Mouse (Mus musculus): ENCODE measurements around the gene Ctdnep1.
"Not testable (repeated sequence)": the region's sequence is repeated elsewhere in the genome, so short reads cannot be mapped to it uniquely, and the experiment has no call there.

The Ctdnep1 gene

DNA sequence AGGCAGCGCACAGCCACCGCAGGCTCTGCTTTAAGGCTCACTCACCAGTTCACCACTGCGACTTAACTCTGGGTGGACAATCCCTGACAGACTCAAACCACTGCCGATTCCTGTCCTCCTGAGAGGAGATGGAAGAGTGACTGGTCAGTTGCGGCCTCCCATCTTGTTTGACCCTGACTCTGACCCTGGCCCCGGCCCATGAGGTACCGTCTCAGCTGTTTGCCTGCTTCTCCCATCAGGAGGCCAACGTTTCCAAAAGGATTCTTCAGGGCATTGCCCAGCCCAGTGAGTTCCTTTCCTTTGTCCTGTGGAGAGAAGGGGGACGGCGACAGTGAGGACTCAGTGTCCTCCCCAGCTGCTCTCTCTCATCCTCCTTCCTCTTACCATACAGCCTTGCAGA lies 30.0 kb downstream of the Ctdnep1 start:
- no peak for DNase-seq (ENCODE audit: low read depth, low spot score)

DNA sequence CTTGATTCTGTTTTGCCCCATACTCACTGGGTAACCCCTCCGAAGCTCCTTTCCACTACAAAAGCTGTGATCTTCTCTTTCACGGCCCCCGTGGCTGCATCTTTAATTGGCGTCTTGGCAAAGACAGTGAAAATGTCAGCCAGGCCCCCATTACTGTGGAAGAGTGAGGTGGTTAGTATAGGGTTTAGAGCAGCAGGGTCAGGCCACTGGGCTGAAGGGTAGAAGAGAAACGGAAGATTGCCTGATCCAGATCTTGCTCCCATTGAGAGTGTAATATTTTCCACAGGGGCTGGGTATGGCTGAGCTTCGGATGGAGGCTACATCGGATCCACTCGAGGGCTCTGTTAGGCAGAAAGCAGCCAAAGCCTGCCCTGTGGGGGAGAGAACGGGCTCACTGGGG lies 32.0 kb downstream of the Ctdnep1 start:
- no peak for DNase-seq (ENCODE audit: low read depth, low spot score)

DNA sequence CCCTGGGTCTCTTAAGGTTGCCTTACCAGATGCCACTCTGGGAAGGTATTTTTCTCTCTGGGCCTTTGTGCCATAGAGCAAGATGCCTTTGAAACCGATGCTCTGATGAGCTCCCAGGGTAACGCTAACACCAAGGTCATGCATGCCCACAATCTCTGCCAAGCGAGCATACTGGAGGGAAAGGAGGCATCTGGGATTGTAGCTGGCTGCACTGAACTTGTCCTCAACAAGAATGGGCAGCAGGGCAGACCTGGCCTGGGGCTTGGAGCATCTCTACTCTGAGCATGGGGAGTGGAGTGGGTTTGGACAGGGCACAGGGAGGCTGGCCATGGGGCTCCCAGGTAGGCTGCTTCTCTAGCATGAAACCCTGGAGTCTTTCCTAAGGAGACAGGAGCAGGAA lies 32.5 kb downstream of the Ctdnep1 start:
- DNase-seq (ENCODE audit: low read depth, low spot score): no peak

DNA sequence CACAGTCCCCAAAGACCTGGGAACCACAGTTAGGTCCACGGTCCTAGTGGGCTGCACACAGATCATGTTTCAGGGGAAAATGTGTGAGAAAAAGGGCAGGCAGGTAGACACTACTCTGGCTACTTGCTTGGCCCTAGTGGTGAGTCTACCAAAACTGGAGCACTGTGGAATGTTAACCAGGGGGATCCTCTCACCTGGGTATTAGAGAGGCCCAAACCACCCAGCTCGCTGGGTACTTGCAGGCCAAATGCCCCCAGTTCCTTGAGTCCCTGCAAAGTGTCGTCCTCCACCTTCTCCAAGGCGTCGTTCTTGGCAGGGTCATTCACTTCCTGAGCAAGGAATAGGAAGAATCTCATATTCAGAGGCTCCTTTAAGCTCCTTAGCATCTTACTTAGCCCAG lies 33.1 kb downstream of the Ctdnep1 start:
- no peak for DNase-seq (ENCODE audit: low read depth, low spot score)

DNA sequence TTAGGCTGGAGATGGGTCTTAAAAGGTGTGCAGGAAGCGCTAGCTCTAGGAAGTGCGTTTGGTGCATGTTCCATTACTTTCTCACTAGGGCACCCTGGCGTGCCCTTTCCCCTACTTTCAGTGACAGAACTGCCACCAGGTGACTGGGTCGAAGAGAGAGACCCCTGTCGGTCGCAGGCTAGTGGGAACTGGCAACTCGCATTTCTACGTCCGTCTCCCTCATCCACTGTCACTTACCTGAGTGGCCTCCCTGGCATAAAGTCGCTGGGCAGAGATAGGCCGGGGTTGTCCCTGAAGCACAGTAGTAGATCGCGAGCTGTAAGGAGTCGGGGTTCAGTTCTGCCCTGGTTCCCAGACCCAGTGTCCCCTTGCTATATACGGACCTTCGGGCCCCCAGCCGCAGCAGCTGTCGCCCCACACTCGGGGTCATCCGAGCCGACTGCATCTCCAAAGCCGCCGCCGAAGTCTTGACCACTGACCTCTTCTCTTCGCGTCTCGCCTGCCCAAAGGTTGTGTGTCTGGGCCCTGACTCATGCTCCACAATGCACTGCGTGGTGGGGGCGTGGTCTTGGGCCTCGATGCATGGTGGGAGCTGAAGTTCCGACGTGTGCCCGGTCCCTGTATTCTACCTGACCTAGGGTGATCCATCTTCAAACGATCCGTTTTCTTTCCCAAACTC lies 34.1 kb downstream of the Ctdnep1 start, which contains the start of gene Acadvl:
Gene Acadvl (minus strand): TSS at position 532 of the 679 bp plus-strand sequence.
- peak; percentile 80 for DNase-seq (ENCODE audit: low read depth, low spot score)

DNA sequence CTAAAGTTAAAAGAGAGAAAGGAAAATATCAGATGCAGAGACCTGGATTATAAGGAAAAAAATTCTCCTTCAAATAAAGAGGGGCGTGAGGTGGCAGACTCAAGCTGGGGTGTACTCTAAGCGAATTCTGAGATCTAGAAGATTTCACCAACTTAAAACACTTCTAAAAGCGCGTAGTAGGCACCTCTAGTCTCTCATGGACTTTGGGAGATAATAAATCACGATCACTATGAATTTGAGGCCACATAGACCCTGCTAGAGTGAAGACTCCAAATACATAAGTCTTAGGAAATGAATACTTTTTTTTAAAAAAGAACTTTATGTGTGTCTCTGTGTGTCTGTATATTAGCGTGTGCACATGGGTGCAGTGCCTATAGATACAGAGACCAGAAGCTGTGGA lies 34.7 kb downstream of the Ctdnep1 start:
- DNase-seq (ENCODE audit: low read depth, low spot score): no peak

DNA sequence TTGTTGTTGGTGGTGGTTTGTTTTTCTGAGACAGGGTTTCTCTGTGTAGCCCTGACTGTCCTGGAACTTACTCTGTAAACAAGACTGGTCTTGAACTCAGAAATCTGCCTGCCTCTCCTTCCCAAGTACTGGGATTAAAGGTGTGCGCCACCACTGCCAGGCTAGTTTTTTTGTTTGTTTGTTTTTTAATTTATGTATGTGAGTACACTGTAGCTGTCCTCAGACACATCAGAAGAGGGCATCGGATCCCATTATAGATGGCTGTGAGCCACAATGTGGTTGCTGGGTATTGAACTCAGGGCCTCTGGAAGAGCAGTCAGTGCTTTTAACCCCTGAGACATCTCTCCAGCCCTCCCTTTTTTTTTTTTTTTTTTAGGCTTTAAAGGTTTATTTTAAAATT lies 35.2 kb downstream of the Ctdnep1 start:
- DNase-seq (ENCODE audit: low read depth, low spot score): not testable (repeated sequence)

DNA sequence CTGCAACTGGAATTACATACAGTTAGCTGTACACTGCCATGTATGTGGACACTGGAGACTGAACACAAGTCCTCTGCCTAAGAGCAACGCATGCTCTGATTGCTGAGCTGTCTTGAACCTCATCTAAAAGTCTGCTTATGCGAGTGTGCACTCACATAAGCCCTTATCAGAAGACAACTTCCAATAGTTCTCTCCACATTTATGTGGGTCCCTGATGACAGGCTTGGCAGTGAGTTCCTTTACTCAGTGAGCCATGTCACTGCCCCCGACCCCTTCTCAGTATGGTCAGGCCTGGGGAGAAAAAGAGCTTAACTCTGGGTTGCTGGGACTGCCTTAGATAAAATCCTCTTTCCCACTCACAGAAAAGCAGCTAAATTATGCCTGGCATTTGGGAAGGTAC lies 35.7 kb downstream of the Ctdnep1 start, which contains the start of gene Dlg4:
Gene Dlg4 (plus strand): TSS at position 274 of the 400 bp plus-strand sequence.
- no peak for DNase-seq (ENCODE audit: low read depth, low spot score)

DNA sequence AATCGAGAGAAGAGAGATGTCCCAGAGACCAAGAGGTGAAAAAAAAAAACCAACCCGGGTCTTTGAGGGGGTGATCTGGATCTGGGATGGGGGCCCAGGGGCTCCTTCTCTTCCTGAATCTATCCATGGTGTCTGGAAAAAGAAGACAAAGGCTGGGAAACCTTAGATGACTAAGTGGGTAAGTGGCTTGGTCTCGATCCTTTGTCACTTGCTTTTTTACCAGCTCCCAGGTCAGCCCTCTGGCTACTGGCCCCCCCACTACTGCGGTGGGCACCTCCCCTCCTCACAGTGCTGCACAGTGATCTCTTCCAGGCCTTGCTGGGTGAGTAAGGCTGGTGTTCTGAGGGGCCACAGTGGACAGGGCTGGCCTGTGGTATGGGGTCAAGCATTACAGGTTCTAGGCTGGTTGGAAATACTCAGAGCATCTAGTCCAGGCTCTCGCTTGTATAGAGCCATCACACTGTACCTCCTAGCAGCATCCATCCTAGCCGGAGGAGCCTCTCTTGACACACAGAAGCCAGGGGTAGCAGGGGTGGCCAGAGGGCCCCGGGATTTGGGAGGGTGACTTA lies 36.3 kb downstream of the Ctdnep1 start:
- DNase-seq (ENCODE audit: low read depth, low spot score): no peak

DNA sequence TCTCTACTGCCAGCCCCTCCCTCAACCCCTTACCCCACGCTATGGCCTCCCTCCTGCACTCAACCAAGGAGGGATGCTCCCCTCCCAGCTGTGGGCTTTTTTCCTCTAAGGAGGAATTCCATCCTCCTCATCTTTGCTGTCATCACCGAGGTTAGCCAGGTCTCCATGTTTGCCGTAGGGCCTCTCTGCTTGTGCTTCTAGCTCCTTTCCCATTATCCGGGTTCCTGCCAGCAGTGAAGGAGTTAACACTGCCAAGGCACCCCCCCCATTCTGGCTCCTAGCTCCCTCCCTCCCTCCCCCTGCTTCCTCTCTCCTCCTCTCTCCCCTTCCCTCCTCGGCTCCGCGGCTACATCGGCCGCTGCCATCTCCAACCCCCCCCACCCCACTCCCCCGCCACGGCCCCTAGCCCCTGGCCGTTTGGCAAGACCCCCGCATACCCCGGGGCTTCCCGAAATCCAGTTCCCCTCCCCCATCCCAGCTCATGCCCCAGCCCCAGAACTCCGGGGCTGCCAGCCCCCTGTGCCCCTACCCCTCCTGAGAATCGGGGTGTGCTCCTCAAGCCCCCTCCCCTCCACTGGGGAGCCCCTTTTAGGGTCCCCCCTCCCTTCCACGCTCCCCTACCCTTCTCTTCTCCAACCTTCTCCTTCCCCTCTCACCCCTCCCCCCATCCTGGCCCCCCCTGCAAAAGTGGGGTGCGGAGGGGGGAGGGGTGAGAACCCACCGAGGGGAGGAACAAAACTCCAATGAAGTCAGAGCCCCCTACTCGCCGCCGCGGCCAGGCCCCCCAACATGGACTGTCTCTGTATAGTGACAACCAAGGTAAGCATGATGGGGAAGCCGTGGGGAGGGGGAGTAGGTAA lies 37.4 kb downstream of the Ctdnep1 start:
- DNase-seq (ENCODE audit: low read depth, low spot score): peak; percentile 63

DNA sequence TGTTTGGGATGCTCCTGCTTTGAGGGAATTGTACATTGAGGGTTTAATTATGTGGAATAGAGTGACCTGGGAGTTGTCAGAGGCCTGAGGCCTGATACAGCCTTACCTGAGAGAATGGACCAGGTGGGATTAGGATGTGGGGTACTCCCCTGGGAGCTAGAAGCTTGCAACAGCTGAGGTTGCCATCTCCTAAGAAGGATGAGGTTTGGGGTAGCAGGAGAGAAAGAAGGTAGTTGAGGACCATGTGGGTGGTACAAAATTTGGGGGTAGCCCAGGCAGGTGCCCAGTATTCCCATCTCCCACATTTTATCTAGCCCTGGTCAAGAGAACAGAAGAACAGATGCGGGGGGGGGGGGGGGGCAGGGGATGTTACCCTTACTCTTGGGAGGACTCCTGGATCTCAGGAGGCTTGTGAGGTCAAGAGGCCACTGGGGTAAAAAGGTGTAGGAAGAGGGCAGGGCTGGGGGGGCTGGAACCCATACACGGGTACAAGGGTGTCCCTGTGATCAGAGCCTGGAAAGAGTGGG lies 38.6 kb downstream of the Ctdnep1 start:
- no peak for DNase-seq (ENCODE audit: low read depth, low spot score)

DNA sequence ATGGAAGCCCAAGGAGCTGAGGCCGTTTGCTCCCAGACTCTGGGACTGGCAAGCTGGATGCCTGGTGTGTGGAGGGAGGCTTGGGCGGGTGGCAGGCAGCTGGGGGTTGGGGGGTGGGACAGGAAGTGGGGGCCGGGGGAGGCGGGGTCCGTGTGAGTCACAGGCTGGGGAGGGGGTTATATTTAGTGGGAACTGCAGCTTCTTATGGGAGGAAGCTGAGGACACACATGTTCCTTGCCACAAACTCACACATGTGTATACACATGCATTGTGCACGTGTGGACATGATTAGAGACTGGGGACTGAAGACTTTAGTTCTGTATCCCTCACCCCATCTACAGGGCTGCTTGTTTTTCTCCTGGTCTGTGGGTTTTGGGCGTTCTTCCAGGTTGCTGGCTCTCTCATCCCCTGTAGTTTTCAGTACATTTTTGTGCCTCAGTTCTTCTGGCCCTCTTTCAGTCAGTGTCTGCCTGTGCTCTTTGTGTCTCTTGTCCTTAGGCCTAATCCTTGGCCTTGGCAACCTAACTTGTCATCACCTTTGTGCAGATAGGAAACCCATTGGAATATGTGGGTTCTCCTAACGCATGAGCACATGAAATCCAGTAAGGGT lies 39.2 kb downstream of the Ctdnep1 start:
- DNase-seq (ENCODE audit: low read depth, low spot score): peak; percentile 52

DNA sequence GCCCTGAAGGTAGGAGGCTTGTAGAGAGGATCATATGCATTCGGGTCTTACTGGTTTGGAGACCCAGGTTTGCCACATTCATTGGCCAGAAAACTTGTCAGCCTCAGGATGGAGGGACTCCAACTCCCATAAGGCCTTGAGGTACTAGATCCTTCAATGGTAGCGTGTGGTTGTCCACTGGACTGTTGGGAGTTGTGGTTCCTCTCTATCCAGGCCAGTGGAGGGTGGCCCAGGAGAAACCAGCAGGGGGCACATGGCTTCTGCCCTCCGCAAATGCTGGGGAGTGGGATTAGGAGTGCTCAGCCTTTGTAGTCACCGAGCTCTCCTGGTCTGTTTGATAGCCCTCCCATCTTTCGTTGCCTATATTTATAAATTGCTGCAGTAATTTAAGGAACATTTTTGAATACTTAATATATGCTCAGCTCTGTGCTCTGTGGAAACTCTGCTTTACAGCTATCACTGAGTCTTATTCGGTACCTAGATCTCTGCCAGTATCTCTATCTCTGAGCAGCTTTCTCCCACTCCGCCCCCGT lies 39.8 kb downstream of the Ctdnep1 start:
- DNase-seq (ENCODE audit: low read depth, low spot score): peak; percentile 82

DNA sequence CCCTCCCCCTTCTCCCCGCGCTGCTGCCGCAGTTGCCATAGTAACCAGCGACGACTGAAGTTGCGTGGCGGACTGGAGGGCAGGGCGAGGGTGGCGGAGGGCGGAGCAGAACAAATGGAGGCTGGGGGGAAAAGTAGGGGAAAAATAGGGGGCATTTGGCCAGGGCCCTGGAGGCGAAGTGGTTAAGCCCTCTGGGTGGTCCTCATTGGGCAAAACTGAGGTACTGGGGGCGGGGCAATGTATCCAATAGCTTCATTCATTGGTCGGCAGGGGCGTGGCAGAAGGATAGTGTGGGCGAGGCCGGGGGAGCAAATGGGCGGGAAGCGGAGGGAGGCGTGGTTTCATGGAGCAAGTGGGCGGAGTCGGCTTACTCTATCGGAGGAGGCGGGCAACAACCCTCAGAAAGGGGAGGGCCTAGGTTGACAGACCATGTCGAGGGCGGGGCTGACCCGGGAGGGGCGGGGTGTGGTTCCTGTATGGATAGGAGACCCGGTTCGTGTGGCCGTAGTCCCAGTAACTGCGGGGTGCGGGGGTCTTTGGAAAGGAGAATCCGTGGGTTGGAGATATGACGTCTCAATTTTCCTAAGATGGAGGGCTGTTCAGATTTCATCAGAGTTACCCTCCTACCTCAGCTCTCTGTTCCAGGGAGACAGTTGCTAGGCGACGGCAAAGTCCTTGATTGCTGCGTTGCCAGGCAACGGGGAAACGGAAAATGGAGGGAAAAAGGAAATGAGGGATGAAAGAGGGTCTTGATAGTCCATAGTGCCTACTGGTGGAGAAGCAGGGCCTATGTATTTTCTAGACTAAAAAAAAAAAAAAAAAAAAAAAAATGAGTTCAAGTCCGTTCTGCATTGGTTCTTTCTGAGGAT lies 40.5 kb downstream of the Ctdnep1 start:
- DNase-seq (ENCODE audit: low read depth, low spot score): peak; percentile 94

DNA sequence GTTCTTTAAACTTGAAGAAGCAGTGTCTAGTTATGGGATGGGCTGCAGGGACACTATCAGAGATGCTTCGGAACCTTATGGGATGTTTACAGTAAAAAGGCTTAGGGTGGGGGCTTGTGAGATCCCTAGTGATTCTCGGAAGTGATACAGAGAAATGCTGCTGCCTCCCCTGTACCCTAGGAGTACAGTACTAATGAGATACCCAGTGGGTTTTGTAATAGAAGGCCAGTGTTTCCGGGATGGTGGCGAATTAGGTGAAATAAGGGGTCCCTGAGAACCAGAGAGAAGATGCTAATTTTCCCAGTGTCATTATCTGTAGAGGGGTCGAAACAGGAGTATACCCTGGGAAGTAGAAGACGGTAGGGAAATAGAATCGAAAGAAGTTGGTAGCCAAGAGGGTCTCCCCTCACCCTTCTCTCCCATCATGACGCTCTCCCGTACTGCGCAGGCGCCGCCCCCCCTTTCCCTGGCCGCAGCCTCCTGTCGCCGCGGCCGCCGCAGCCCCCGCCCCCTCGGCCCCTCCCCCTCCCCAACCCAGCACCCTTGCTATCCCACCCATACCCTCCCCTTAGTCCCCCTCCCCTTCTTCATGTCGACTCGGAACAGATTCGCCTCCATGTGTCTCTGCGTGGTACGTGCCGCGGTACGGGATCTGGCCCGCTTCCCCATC lies 42.7 kb downstream of the Ctdnep1 start:
- no peak for DNase-seq (ENCODE audit: low read depth, low spot score)

DNA sequence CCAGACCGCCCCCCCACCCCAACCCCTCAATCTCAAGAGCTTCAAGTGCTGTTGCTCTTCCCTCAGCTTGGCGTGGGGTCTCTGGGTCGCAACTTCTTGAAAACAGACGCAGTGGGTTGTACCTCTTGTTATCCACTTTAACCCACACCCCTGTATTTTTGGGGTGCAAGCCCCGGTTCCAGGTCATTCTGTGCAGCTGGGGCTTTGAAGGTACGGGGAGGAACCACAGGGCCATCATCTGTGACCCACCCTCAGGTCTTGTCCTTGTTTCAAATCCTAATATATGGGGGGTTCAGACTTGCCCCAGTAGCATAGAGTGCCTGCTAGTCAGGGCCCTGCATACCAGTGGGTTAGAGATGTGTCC lies 43.2 kb downstream of the Ctdnep1 start:
- no peak for DNase-seq (ENCODE audit: low read depth, low spot score)

DNA sequence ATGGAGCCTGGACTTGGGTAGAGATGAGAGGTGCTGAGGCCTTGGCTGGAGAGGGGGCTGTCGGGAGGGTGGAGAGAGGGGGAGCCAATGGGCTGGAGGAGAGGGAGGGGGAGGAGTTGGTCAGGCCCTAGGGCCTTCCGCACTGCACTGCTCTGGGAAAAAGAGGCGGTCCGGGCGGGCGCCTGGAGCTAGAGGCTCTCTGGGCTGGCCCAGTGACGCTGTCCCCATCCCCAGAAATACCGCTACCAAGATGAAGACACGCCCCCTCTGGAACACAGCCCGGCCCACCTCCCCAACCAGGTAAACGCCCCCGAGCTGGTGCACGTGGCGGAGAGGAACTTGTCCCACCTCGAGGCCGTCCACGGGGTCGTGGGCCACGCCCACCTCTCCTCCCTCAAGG lies 45.7 kb downstream of the Ctdnep1 start:
- DNase-seq (ENCODE audit: low read depth, low spot score): no peak

DNA sequence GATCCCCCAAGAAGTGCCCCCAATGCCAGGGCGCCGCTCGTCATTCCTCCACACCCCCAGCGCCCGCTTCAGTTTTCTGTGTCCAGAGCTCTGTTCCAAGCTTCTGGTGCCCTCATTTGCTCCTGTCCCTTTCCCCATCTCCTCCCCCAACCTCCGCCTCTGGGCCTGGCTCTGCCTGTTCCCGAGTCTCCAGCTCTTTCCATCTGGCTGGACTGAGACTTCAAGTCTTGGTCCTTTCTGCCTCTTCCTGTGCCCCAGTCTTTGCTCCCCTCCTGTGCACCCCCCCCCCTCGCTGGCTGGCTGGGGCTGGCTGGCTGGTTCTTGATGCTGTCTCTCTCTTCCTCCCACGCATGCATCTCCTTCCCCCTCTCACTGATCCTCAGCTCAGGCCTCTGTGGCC lies 46.4 kb downstream of the Ctdnep1 start:
- DNase-seq (ENCODE audit: low read depth, low spot score): peak; percentile 73

DNA sequence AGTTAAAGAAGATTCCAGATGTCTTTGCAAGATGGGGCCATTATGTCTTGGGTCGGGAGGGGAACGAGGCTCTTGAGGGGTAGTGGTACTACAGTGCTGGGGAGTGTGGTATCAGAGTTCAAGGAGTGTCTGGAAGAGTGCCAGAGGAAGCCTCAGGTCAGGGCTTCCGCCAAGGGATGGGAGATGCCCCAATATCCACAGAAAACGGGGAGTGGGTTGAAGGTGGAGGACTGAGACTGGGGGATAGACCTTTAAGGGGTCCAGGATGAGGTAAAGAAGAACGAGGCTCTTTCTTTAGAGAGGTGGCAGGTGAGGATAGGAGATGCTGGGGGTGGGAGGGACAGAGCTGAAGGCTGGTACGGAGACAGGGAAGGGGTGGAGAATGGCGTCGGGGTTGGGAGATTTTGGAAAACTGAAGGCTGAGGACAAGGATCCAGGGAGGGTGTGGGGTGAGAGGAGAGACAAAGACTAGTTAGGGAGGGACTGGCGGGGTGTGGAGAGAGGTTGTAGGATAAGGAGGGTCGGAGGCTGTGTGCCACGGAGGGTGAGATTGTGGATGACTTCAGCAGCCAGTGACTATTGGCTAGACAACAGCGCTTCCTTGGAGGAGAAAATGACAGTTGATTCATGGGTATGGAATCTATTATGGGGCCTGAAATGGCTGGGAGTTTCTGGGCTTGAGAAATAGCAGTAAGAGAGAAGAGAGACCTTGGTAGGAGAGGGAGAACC lies 47.6 kb downstream of the Ctdnep1 start:
- DNase-seq (ENCODE audit: low read depth, low spot score): no peak
